Mouse (Mus musculus): ENCODE measurements around the gene Krt24. TPM values are rescaled to one million over a fixed set of nuclear protein-coding genes. Genes with fewer than 3 reads are reported as not detected.

Krt24 gene
- total and polyA plus RNA-seq, 3 experiments = not detected

GRCm38 (mm10) chr11:99283334-99283733, 1.7 kb downstream of the Krt24 start:
- H3K4me1 ChIP-seq (ENCODE audit: control insufficient read depth in 1 of 2, insufficient read depth in 2 of 2, low read length in 2 of 2) = no peaks in the 10 kb centered on the region
- no peak for TF ChIP-seq ZMIZ1 (IDR thresholded peaks at IDR 0.05; ENCODE audit: low read depth, low read length)
- TF ChIP-seq TBP (IDR thresholded peaks at IDR 0.05; ENCODE audit: low read depth, low read length) = no peak
- no peak for TF ChIP-seq NELFE (IDR thresholded peaks at IDR 0.05; ENCODE audit: low read depth, low read length)
- TF ChIP-seq HCFC1 (IDR thresholded peaks at IDR 0.05; ENCODE audit: low read depth, low read length) = no peak
- TF ChIP-seq CTCF (IDR thresholded peaks at IDR 0.05 in 2 of 3, conservative IDR thresholded peaks at IDR 0.05 in 1 of 3; ENCODE audit: control insufficient read depth in 1 of 3, insufficient read depth in 1 of 3, low read depth in 2 of 3, low read length in 3 of 3, poor library complexity in 1 of 3, severe bottlenecking in 1 of 3) = no peak
- TF ChIP-seq MAX (IDR thresholded peaks at IDR 0.05; ENCODE audit: low read length) = no peak
- no peak for TF ChIP-seq MXI1 (IDR thresholded peaks at IDR 0.05; ENCODE audit: low read depth, low read length)
- TF ChIP-seq ZKSCAN1 (IDR thresholded peaks at IDR 0.05; ENCODE audit: low read depth, low read length) = no peak
- no peak for TF ChIP-seq SIN3A (IDR thresholded peaks at IDR 0.05; ENCODE audit: low read length)
- no peak for TF ChIP-seq GABPA (IDR thresholded peaks at IDR 0.05; ENCODE audit: low read depth, low read length)
- no peak for TF ChIP-seq NRF1 (IDR thresholded peaks at IDR 0.05; ENCODE audit: insufficient read depth, low read depth, low read length, poor library complexity, severe bottlenecking)
- no peak for TF ChIP-seq UBTF (IDR thresholded peaks at IDR 0.05; ENCODE audit: borderline replicate concordance, insufficient read depth, low read depth, low read length)
- TF ChIP-seq CHD2 (IDR thresholded peaks at IDR 0.05; ENCODE audit: low read length) = no peak
- no peaks in the 10 kb centered on the region for H3K79me2 ChIP-seq (ENCODE audit: control insufficient read depth, insufficient read depth, low read length, poor library complexity)
- no peak for DNase-seq (ENCODE audit: low read depth, low spot score)
- H3K4me3 ChIP-seq (ENCODE audit: control insufficient read depth in 1 of 2, insufficient read depth in 1 of 2, low read depth in 2 of 2, low read length in 2 of 2) = no peak overlapping the region
- H3K27me3 ChIP-seq (ENCODE audit: control insufficient read depth in 1 of 2, insufficient read depth in 2 of 2, low read length in 2 of 2) = peaks cover 11 to 20% of the 10 kb centered on the region in 2 experiments
- no peaks in the 10 kb centered on the region for H3K36me3 ChIP-seq (ENCODE audit: control insufficient read depth in 1 of 2, insufficient read depth in 2 of 2, low read length in 2 of 2)
- H3K9ac ChIP-seq (ENCODE audit: control insufficient read depth, low read depth, low read length, poor library complexity, severe bottlenecking) = no peak overlapping the region
- no peaks in the 10 kb centered on the region for H3K9me3 ChIP-seq (replicated peaks; ENCODE audit: insufficient read depth, low read length)
- H3K27ac ChIP-seq (ENCODE audit: control insufficient read depth, low read depth, low read length) = no peak overlapping the region

- Histone ChIP-seq H3K9ac (ENCODE audit: control insufficient read depth, low read depth, low read length, poor library complexity, severe bottlenecking) (no peak overlapping the region), H3K36me3 (ENCODE audit: control insufficient read depth in 1 of 2, insufficient read depth in 2 of 2, low read length in 2 of 2) (no peaks in the 10 kb centered on the region), H3K4me3 (ENCODE audit: control insufficient read depth in 1 of 2, insufficient read depth in 1 of 2, low read depth in 2 of 2, low read length in 2 of 2) (no peak overlapping the region), H3K27ac (ENCODE audit: control insufficient read depth, low read depth, low read length) (no peak overlapping the region), H3K4me1 (ENCODE audit: control insufficient read depth in 1 of 2, insufficient read depth in 2 of 2, low read length in 2 of 2) (no peaks in the 10 kb centered on the region), H3K27me3 (ENCODE audit: control insufficient read depth in 1 of 2, insufficient read depth in 2 of 2, low read length in 2 of 2) (peaks cover 11 to 17% of the 10 kb centered on the region in 2 experiments), H3K9me3 (replicated peaks; ENCODE audit: insufficient read depth, low read length) (no peaks in the 10 kb centered on the region), H3K79me2 (ENCODE audit: control insufficient read depth, insufficient read depth, low read length, poor library complexity) (no peaks in the 10 kb centered on the region)
- TF ChIP-seq BHLHE40 (IDR thresholded peaks at IDR 0.05; ENCODE audit: borderline replicate concordance, low read depth, low read length) (no peak), RCOR1 (IDR thresholded peaks at IDR 0.05; ENCODE audit: low read depth, low read length) (no peak), USF1 (IDR thresholded peaks at IDR 0.05; ENCODE audit: low read depth, low read length) (no peak), NELFE (IDR thresholded peaks at IDR 0.05; ENCODE audit: low read depth, low read length) (no peak), GATA1 (IDR thresholded peaks at IDR 0.05; ENCODE audit: low read depth, low read length) (no peak), CTCF (IDR thresholded peaks at IDR 0.05 in 2 of 3, conservative IDR thresholded peaks at IDR 0.05 in 1 of 3; ENCODE audit: control insufficient read depth in 1 of 3, insufficient read depth in 1 of 3, low read depth in 2 of 3, low read length in 3 of 3, poor library complexity in 1 of 3, severe bottlenecking in 1 of 3) (no peak), UBTF (IDR thresholded peaks at IDR 0.05; ENCODE audit: borderline replicate concordance, insufficient read depth, low read depth, low read length) (no peak), POLR2AphosphoS2 (IDR thresholded peaks at IDR 0.05; ENCODE audit: low read length) (no peak), E2F4 (IDR thresholded peaks at IDR 0.05; ENCODE audit: borderline replicate concordance, low read depth, low read length) (no peak), MEF2A (IDR thresholded peaks at IDR 0.05; ENCODE audit: extremely low read depth, insufficient replicate concordance, low read depth, low read length, poor library complexity, severe bottlenecking) (no peak), CHD1 (IDR thresholded peaks at IDR 0.05; ENCODE audit: low read depth, low read length) (no peak), MXI1 (IDR thresholded peaks at IDR 0.05; ENCODE audit: low read depth, low read length) (no peak), TAL1 (IDR thresholded peaks at IDR 0.05; ENCODE audit: low read length) (no peak)
- DNase-seq (ENCODE audit: low read depth, low spot score) = no peak
Observed at GRCm38 (mm10) chr11:99281116-99281515, 3.9 kb downstream of the Krt24 start.
